Mouse (Mus musculus): ENCODE measurements at regions not wholly inside any gene's neighbourhood (a gene's known extent, or its start where the extent isn't known, plus 50 kb on each side); places are given as distances from the start of the nearest gene placed in this dataset.
"Not testable (repeated sequence)": the region's sequence is repeated elsewhere in the genome, so short reads cannot be mapped to it uniquely, and the experiment has no call there.

GRCm38 (mm10) chr14:96954462-96954861 lies 435.6 kb upstream of the Klhl1 start:
- in situ Hi-C loops (cut with MboI; ENCODE audit: low sequenced_read_pairs), result no loop called here

DNA sequence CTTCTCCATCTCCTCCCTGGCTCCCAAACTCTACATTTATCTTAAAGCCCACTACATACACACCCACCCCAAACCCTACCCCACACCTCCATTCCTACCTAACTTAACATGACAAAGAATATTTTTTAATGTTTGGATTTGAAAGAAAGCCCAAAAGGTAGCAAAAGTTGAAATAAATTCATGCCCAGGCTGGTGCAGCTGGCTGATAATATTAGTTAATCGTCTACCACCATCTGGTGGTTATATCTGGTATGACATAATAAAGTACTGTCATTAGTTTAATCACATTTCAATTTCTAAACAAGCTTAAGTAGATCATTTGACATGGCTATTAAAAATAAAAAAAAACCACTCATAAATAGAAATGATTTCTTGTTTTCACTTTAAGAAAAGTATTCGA lies 389.8 kb upstream of the Klhl1 start:
- in situ Hi-C loops (cut with MboI; ENCODE audit: low sequenced_read_pairs), result no loop called here

DNA sequence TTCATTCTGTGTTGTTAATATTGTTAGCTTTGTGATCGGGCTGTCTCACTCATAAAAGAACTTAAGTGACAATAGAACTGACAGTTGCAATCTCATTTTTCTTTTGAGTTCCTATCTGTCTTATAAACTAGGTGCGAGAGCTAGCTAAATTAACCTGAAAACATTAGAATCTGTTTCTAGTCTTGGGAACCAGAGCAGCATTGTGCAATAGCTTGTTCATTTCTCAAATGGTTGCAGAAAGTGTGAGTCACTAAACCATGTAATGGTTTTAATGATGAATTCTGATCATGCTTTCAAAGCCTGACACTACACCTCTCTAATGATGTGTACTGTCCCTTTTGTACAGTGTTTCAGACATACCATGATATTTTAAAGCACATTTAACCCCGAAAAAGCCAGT lies 360.8 kb upstream of the Klhl1 start:
- in situ Hi-C loops (cut with MboI; ENCODE audit: low sequenced_read_pairs), result loop anchor here (25.0 kb wide), 1 partner anchor 942 kb away; no protein-coding TSS in a partner anchor

DNA sequence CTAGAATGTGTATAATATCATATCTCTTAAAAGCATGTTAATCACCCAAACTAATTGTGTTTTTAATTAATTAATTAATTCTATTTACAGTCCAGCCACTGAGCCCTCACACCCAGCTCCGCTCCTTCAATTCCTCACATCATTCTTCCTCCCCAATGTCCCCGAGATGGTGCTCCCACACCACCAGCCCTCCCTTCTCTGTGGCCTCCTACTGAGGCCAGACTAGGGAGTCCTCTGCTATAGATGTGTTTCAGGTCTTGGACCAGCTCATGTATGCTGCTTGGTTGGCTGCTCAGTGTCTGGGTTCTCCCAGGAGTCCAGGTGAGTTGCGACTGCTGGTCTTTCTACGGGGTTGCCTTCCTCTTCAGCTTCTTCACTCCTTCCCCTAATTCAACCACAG lies 353.1 kb upstream of the Klhl1 start:
- in situ Hi-C loops (cut with MboI; ENCODE audit: low sequenced_read_pairs), result no loop called here

DNA sequence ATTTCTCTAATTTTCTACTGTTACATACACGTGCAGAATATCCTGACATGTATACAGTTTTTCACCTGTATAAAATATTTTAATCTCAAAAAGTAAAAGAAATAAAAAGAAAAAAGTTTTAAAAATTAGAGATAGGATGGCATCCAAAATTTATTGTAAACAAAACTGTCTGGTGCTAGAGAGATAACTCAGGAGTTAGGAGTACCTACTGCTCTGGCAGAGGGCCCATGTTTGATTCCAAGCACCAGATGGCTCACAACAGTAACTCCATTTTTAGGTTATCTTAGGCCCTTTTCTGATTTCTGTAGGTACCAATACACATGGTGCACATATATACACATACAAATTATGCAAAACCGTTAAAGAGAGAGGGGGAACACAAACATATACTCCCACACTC lies 320.0 kb upstream of the Klhl1 start:
- in situ Hi-C loops (cut with MboI; ENCODE audit: low sequenced_read_pairs), result no loop called here

- in situ Hi-C loops (cut with MboI; ENCODE audit: low sequenced_read_pairs), result no loop called here
Observed at GRCm38 (mm10) chr14:96825083-96825482, 306.2 kb upstream of the Klhl1 start.

- in situ Hi-C loops (cut with MboI; ENCODE audit: low sequenced_read_pairs), result no loop called here
Observed at GRCm38 (mm10) chr14:96815665-96816064, 296.8 kb upstream of the Klhl1 start.

- in situ Hi-C loops (cut with MboI; ENCODE audit: low sequenced_read_pairs), result no loop called here
Observed at GRCm38 (mm10) chr14:96805284-96805683, 286.4 kb upstream of the Klhl1 start.

- in situ Hi-C loops (cut with MboI; ENCODE audit: low sequenced_read_pairs), result no loop called here
Observed at GRCm38 (mm10) chr14:96794806-96795205, 275.9 kb upstream of the Klhl1 start.

DNA sequence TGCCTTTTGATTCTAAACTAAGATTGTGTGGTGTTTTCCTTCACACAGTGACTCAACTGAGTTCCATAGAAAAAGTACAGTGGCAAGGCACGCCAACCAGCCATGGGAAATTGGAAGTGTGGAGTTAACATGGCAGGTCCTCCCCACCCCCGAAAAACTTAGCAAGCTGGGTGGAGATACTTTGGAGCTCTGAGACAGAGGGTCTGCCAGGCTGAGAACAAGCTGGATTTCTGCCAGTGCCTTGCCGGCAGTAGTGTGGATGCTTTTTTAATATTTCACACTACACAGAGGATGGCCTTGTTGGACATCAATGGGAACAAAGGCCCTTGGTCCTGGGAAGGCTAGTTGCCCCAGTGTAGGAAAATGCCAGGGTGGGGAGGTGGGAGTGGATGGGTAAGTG lies 269.0 kb upstream of the Klhl1 start:
- in situ Hi-C loops (cut with MboI; ENCODE audit: low sequenced_read_pairs), result no loop called here

DNA sequence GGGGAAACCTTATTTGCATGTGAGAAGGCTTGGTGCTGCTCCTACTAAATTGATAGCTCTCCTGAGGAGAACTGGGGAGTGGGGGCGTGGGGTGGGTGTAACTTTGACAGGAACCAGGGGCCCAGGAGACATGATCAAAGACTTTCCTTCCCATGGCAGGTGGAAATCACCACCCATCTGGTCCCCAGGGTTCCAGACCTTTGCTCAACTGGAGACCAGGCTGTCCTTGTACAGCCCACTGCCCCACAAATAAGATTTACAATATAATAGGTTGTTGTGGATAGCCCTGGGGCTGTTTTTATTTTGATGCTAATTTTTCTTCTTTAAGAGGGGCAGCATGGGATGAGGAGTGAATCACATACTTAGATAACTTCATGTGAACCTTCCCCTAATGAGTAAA lies 268.4 kb upstream of the Klhl1 start:
- in situ Hi-C loops (cut with MboI; ENCODE audit: low sequenced_read_pairs), result no loop called here

DNA sequence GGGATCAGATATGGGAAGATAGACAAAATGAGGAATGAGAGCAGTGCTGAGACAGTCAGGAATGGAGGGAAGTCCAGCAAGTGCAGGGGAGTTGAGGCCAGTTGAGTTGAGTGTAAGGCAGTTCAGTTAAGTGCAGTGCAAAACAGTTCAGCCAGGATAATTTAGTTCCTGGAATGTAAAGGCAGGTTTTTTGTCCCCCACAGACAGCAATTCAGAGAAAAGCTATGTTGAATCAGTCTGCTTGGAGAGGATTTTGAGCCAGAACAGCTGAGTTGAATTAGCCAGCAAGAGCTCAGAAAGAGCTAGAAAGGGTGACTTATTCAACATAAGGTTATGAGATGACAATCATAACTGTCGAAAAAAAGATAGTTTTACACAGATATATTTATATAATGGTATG lies 256.9 kb upstream of the Klhl1 start:
- in situ Hi-C loops (cut with MboI; ENCODE audit: low sequenced_read_pairs), result no loop called here

GRCm38 (mm10) chr14:96760591-96760990 lies 241.7 kb upstream of the Klhl1 start:
- in situ Hi-C loops (cut with MboI; ENCODE audit: low sequenced_read_pairs), result no loop called here

DNA sequence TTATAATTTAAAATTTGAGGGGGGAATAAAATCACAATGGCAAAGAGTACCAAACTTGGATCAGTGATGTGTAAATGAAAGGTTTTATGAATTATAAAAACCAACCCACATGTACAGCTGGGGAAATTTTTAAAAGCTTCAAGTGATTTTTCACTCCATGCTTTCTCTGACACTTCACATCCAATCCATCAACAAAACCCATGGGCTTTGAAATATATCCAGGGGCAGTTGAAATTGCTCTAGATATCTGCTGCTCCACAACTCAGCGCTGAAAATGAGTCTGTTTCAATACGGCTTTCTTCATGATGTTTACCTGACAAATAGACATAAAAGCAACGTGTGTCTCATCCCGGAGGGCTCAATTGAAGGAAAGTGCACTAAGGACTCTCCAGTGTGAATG lies 214.3 kb upstream of the Klhl1 start:
- in situ Hi-C loops (cut with MboI; ENCODE audit: low sequenced_read_pairs), result no loop called here

DNA sequence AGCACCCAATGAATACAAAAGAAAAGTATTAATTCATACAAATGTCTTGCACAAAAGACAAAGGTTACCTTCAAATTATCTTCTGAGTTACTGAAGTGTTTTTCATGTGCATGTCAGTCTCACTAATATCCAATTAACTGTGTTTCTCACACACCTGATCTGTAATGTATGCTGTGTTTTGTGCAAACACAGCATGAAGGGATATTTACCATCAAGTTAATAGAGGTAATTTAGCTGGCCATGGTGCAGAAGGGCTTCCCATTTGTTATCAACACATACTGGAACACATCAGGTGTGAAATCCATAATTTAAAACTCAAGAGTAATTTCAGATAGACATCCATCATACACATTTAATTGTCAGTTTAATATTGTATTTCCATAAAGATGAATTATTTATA lies 178.2 kb upstream of the Klhl1 start:
- in situ Hi-C loops (cut with MboI; ENCODE audit: low sequenced_read_pairs), result no loop called here

- in situ Hi-C loops (cut with MboI; ENCODE audit: low sequenced_read_pairs), result no loop called here
Observed at GRCm38 (mm10) chr14:96690923-96691322, 172.0 kb upstream of the Klhl1 start.

DNA sequence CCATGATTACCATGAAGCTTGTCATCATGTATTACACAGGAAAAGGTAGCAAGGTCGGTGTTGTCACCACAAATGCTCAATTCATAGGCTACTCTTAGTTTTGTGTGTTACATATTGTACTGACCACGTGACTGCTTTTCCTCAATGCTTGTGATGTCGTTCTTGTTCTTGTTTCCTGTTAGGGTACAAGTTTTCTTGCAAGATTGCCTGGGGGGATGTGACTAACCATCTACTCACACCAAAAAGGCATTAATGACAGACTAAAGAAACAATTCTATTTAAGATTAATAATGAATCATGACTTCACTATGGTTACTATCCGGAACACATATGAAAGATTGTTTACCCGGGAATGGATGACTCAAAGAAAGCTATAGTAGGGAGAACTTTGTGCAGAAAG lies 165.0 kb upstream of the Klhl1 start:
- in situ Hi-C loops (cut with MboI; ENCODE audit: low sequenced_read_pairs), result no loop called here

DNA sequence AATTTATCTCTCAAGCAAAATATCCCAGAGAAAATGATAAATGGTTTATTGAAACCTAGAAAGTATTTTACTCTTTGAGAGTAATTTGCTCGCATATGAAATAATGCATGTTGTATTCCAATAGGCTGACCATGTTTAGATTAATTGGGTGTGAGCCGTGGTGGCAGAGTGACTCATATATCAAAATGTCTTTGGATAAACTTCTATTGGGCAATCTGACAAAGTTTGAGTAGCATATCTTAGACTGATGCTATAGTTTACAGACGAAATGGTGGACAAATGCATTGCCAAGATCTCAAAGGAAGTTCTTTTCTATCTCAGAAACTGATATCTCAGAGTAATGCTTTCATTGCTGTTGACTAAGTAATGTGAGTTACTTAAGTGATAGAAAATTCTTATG lies 162.8 kb upstream of the Klhl1 start:
- in situ Hi-C loops (cut with MboI; ENCODE audit: low sequenced_read_pairs), result no loop called here

GRCm38 (mm10) chr14:96676213-96676612 lies 157.3 kb upstream of the Klhl1 start:
- in situ Hi-C loops (cut with MboI; ENCODE audit: low sequenced_read_pairs), result no loop called here

- in situ Hi-C loops (cut with MboI; ENCODE audit: low sequenced_read_pairs), result no loop called here
Observed at GRCm38 (mm10) chr14:96668635-96669034, 149.7 kb upstream of the Klhl1 start.

- in situ Hi-C loops (cut with MboI; ENCODE audit: low sequenced_read_pairs), result no loop called here
Observed at GRCm38 (mm10) chr14:96656500-96656899, 137.6 kb upstream of the Klhl1 start.

- in situ Hi-C loops (cut with MboI; ENCODE audit: low sequenced_read_pairs), result no loop called here
Observed at GRCm38 (mm10) chr14:96630291-96630690, 111.4 kb upstream of the Klhl1 start.

DNA sequence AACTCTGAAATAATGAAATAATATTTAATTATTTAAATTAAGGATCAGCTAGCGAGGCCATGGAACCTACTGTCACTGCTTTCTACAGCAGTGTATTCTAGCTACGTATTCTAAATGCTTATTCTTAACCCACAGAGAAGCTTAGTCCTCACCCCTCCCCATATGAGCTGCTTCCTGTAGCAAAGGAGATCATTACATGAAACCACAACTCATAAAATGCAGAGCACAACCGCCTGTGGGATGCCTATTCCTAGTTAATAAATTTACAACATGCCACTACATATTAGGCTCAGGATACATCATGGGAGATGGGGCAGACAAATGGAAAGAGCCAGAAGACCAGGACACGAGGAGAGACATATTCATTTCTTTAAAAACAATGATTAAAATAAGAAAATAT lies 87.8 kb upstream of the Klhl1 start:
- in situ Hi-C loops (cut with MboI; ENCODE audit: low sequenced_read_pairs), result no loop called here

DNA sequence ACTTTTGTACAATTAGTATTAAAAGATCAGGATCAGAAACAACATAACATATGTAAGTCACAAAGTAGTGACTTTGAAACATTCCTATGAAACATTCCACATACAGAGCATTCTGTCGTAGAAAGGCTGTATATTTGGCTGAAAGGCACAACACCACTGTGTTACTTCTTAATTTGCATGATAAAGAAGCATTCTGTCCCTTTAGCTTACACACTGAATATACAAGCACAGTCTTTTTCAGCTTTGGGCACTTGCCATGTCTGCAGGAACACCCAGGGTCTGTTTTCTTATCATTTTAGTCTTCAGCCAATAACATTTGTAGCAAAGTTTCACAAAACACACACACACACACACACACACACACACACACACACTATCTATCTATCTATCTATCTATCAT lies 82.2 kb upstream of the Klhl1 start:
- in situ Hi-C loops (cut with MboI; ENCODE audit: low sequenced_read_pairs), result not testable (repeated sequence)
